Mouse (Mus musculus) layer of hippocampus, adult 9-11 months (tissue): ENCODE results near the gene Krt6a.
"Not testable (repeated sequence)": the region's sequence is repeated elsewhere in the genome, so short reads cannot be mapped to it uniquely, and the experiment has no call there.

Source experiments
- DNase-seq: peaks from one replicate; pipeline ENCODE4 v3.0.0; 2022

Gene Krt6a

DNA sequence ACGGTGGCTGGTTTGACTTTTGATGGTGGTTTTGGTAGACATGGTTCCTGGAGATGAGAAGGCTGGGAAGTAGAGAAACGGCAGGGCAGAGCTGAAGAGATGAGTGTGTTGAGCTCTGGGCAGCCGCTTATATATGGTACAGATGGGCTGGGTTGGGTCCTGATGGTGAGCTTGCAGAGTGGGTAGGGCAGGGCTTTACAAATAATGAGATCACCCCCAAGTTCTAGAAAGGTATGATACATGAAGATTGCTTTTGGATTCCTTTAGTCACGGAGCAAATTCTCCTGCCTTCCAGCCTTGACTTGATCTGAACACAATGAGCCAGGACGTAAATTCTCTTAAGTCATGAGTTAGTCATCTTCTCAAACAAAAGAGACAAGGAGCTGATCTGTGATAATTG lies at the start of gene Krt6a:
TSS of gene Krt6a (minus strand) at position 101 of the 400 bp plus-strand sequence.
- no peak for DNase-seq

DNA sequence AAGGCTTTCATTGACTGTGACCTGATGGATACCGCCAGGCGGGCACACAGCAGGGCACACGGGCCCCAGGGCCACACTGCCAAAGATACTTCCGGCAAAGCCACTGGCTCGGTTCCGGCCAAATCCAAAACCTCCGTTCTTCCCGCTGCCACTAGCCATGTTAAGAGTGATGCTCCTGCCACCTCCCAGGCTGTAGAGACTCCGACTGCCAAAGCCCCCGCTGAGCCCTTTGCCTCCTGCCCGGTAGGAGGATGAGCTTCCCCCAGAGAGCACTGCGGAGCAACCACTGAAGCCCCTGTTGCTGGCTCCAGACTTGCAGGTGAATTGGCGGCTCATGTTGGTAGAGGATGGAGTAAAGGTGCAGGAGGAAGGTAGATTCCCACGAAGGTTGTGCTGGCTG lies 48.6 kb upstream of the Krt6a start, which contains the start of gene Krt71:
TSS of gene Krt71 (minus strand) at position 399 of the 400 bp plus-strand sequence.
- DNase-seq = no peak

DNA sequence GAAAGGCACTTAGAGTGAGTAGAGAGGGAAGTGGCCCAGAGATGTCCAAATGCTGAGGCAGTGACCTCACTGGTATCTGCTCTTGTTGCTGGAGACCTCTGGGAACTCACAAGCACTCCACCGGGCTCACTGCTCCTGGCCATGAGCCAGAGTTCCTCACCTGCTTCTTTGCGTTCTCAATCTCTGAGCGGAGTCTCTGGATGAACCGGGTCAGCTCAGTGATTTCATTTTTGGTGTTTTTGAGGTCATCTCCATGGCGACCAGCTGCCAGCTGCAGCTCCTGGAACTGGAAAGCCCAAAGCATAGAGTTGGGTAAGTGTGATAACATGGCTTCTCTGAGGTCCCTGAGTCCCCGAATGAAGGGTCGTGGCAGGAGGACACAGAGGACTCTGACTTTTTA lies 43.7 kb upstream of the Krt6a start:
- DNase-seq = no peak

DNA sequence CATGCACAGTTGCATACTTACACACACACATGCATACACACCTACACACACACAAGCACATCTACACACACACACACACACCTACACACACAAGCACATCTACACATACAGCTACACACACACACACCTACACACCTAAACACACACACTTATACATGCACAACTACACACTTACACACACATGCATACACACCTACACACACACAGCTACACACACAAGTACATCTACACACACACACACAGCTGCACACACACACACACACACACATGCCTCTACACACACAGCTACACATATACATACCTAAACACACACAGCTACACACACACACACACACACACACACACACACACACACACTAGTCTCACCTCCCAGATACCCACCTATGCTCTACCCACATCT lies 36.5 kb upstream of the Krt6a start:
- DNase-seq = no peak

DNA sequence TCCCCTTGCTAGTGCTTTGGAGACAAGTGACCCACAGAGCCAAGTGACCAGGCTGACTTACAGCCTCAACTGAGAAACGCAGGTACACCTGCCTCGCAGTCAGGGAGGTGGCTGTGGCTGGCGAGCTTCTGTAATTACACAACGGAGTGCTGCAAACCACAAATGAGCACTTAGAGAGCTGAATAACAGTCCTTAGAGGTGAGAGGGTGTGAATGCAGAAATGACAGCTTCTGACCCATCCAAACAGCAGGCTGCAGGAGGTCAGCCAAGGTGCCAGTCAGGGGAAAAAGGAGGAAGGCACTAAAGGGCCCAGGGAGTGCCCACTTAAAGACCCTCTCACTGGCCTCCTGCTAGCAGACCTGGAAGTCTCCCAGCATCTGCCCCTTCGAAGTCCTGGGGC lies 30.6 kb upstream of the Krt6a start:
- no peak for DNase-seq

DNA sequence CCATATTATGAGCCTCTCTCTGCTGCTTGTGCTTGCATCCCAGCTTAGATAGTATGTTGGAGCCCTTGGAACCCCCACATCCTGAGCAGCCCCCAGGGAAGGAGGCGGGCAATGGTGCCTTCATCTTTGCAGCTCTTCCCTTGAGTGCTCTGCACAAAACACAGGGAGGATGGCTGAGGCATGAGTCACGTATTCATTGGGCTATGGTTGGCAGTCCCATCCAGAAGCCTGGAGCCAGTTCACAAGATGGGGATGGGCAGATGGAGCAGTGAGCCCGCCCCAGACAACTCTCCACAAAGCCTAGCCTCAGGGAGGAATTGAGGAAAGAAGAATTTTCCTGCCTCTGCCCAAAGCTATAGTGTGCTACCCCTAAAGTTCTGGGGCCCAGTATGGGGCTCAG lies 21.7 kb upstream of the Krt6a start:
- no peak for DNase-seq

DNA sequence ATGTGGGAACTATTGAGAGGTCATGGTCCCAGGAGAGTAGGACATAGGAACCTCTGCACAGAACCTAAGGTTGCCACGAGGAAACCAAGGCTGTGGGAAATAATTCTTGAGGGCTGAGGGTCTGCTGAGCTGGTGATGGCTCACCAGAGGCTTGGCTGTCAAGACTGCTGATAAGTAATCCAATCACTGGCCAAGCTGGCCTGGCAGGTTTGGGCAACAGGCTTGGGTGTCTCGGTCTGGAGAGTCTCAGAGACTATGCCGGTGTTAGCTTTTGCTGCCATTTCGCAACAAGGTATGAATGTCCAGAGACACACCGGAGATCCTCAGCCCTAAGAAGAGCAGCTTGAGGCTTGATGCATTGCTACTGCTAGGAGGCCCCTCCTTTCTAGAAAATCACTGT lies 20.2 kb upstream of the Krt6a start:
- DNase-seq = no peak

DNA sequence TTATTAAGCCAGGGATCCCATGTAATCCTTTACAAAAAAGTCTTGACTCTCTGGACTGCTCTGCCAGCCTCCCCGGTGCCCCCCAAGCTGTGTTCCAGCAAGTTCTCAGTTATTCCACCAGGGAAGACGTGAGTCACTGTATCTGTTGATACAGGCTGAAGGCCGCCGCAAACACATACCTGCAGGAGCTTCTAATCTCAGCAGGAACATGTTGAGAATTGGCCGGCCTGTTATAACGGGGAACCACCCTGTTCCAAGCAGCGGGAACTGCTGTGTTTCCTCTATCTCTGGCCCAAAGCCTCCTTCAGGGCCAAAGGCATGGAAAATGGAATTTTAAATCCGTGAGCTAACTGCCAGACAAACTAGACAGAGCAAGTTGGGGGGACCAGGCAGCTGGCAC lies 19.6 kb upstream of the Krt6a start:
- DNase-seq = no peak

DNA sequence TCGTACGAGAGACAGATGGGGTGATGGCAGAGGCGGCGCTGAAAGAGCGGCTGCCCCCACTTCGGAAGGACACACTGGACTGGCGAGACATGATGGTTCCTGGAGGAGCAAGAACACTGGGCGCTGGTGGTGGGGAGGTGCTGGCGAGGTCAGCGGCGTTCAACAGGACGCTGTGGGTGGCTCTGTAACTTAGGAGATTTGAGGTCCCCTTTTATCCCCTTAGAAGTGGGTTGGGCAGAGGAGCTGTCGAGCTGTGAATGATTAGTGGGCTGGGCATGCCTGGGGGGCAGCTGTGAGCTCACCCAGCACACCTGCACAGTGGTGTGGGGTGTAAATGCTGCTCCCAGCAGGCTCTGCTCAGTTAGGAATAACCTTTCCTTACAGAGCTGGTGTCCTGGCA lies 18.6 kb upstream of the Krt6a start, which contains the start of gene Krt5:
TSS of gene Krt5 (minus strand) at position 179 of the 400 bp plus-strand sequence.
- no peak for DNase-seq

DNA sequence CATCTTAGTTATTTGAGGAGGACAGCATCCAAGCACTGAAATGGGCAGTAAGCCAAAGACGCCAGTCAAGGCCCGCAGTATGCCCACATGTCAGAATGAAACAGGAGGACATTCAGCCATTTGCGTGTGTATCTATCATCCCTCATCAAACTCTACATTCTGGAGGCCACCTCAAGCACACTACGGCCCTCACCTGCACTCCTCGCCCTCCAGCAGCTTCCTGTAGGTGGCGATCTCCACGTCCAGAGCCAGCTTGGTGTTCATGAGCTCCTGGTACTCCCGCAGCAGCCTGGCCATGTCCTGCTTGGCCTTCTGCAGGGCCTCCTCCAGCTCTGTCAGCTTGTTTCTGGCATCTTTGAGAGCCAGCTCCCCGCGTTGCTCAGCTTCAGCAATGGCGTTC lies 14.6 kb upstream of the Krt6a start:
- DNase-seq = no peak

DNA sequence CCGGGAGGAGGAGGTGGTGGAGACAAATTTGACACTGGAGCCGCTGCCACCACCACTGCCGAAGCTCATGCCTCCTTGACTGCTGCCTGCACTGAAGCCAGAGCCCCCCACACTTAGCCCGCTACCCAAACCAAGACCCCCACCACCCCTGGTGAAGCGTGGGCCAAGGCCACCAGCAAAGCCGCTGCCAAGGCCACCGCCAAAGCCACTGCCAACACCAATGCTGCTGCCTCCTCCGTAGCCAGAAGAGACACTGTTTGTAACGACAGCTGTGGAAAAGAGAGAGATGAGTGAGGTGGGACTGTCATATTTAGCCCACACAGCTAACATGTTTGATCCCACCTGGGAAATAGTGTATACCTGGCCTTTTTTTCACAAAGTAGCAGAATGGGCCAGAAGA lies 13.3 kb upstream of the Krt6a start:
- DNase-seq = no peak

DNA sequence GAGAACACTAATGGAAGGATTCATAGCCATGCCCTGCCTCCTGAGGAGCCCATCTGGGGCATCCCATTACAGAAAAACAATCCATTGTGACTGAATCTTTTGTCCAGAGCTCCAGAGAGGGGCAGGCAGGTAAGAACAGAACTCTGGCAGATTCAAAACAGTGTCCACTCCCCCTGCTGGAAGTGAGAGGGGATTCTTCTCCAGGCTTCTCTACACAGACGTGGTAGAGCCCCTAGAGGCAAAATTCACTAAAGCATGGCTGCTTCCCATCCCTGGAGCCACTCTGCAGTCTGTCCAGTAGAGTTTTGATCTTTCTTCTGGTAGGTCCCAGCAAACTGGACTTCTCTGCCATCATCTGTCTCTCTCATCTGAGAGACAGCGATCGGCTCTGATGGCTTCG lies 10.0 kb upstream of the Krt6a start:
- DNase-seq = peak; percentile 14

DNA sequence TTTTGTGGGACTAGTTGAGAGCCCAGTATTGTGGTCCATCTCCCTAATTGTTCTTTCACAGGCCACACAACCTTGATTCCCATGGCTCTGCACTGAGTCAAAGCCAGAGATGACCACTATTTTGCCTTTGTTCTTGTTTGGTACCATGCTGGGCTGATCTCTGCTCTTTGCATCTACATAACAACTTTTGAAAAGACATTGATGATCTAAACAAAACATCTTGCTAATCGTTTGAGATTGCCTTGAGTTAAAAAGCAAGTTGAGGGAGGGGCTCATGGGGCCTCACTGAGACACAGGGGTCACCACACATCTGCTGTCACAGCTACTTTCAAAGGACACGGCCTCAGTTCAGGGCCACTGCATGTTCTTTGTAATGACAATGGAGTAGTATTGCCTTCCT lies 8.3 kb upstream of the Krt6a start:
- DNase-seq = no peak

DNA sequence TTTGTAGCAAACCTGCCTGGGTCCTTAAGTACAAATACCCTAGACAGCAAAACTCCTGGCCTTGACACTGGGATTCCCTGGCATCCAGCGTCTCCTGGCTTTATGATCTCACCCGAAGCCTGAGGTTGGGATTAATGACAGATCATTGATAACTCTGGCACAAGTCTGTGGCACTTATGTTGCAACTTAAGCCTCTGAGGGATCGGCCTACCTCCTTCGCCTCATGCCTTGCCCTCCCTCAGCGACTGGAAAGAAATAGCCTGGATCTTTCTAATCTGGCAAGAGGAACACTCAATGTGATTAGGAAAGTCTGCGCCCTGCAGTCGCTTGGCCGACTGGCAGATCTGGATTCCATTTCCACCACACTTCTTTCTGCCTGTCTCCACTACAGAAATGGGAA lies 5.8 kb upstream of the Krt6a start:
- DNase-seq = no peak

DNA sequence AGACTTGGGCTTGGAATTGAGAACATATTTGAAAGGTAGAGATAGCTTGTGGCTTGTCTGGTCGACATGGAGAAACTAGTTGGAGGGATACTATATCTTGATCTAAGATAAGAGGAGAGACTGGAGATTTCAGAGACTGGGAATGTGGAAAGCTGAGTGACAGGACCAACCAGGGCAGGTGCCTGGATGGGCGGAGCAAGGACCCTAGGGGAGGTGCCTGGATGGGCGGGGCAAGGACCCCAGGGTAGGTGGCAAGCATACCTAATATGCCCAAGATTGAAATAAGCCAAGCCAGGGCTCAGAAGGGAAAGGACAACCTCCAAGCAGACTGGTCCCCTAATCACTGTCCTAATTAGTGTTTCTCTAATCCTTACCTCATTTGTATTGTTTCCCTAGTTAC lies 5.1 kb upstream of the Krt6a start:
- no peak for DNase-seq

DNA sequence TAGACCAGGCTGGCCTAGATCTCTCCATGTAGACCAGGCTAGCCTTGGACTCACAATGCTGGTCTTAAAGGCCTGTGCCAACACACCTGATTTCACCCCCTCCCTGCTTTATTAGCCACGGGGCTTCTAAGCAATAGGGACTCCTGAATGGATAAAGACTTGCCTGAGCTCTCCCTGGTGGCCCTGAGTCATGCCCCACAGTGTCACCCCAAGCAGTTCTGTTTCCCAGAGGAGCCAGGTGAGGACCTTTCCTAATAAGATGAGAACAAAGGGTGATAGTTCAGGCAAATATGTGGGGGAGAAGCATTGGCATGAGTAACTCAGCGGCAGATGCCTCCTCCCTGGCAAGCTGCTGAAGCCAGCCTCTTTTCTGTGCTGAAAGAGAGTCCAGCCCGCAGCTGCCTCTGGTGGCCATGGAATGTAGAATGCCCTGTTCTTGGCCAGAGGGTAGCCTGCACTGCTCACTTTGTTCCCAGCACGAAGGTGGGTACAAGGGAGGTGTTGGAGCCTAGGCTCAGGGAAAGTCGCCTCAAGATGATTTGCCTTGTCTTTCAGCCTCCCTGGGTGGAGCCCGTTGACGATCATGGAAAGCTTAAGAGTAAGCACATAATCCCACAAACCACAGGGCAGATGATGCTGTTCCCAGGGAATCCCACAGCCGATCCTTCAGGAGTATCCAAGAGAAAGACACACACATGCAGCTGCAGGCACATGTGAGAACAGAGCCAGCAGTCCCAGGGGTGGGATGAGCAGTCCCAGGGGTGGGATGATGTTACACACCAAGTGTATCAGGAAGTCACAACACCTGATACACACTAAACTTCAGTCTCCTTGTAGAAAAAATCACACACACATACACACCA lies 3.5 kb upstream of the Krt6a start:
- DNase-seq = no peak

DNA sequence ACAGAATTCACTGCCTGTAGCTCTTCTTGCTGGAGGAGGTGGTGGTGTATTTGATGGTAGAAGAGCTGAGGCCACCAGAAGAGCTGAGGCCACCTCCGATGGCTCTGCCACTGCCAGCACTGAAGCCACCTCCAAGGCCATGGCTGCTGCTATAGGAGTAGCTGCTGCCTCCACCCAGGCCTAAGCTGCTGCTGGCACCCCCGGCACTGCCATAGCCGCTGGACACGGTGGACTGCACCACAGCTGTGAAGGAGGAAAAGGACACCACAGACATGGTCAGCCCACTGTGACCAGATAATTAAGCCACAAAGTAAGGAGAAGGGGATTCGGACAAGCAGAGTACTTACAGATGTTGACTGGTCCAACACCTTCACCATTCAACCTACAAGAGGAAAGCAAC lies 3.6 kb downstream of the Krt6a start:
- not testable (repeated sequence) for DNase-seq

DNA sequence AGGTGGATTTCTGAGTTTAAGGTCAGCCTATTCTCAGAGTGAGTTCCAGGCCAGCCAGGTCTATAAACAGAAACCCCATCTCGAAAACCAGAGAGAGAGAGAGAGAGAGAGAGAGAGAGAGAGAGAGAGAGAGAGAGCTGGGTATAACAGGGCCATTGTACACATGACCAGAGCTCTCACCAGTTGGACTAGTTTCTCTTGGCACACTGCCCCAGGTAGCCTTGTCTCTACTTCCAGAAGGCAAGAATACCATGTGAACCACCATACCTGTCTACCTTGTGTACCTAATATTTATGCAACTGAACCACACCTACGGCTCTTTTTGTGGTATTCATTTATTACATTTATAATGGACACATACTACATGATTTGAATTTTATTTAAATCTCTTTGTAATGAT lies 5.9 kb downstream of the Krt6a start:
- no peak for DNase-seq

DNA sequence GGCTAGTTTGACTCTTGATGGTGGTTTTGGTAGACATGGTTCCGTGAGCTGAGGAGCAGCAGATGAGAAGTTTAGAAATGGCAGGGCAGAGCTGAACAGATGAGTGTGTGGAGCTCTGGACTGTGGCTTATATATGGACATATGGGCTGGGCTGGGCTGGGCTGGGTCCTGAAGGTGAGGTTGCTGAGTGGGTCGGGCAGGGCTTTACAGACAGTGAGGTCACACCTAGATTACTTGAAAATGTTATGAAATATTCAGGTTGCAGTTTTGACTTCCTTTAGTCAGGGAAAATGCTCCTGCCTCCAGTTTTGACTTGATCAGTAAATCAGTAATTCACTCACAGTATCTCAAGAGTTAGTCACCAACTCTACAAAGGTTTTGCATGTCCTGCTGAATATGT lies 13.9 kb downstream of the Krt6a start, which contains the start of gene Krt6b:
TSS of gene Krt6b (minus strand) at position 101 of the 400 bp plus-strand sequence.
- DNase-seq = no peak

DNA sequence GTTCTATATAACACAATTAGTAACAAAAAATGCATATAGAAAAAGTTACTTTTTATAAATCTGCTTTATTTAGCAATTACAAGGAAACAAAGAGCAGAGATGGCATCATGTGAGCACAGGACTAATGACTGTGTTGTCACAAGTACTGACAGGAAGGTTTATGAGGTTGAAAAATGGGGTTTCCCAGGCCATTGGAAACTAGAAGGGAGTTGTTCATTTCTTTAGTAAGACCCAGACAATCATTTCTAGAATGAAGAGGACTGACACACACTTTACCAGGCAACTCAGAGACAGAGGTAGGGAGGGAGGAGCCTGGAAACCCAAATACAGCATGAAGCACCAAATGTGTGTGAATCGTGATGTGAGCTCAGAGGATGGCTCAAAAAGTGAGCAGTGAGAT lies 18.1 kb downstream of the Krt6a start:
- no peak for DNase-seq

DNA sequence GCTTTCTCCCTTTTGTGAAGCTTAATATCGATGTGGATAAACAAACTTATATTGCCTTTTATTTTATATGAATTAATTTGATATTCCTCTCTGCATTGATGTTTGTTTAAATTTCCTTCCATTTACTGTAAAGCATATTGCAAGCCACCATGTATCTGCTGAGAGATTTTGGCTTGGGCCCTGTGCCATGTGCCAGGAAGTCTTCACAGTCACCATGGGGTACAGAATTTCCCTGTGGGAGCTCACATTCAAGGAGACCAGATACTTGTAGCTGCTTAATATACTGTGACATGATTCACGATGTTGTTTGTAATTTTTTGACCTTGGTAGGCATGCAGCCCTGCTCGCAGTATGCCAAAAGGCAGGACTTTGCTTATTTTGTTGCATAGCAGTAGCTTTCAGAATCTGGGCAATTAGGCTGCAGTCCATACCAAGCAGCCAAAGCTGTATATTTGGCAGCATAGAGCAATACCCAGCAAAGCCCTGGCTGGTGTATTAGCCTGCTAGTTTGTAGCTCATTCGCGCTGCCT lies 41.3 kb downstream of the Krt6a start:
- no peak for DNase-seq

DNA sequence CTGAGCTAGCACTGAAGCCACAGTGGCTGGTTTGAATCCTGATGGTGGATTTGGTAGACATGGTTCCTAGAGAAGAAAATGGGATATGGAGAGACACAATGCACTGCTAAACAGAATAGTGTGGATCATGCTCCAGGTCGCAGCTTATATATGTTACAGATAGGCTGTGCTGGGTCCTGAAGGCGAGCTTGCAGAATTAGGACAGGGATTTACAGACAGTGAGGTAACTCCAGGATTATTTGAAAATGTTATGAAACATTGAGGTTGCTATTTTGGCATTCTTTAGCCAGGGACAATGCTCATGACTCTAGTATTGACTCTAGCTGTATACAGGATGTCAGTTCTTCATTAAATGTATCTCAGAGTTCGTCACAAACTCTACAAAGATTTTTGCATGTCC lies 46.8 kb downstream of the Krt6a start, which contains the start of gene Gm5478:
TSS of gene Gm5478 (minus strand) at position 101 of the 400 bp plus-strand sequence.
- no peak for DNase-seq
